Mouse (Mus musculus) bone marrow, adult 2 months (tissue): ENCODE measurements around the gene Ppp4r3a. TPM values are rescaled to one million over a fixed set of nuclear protein-coding genes. Genes with fewer than 3 reads are reported as not detected.
"Not testable (repeated sequence)": the region's sequence is repeated elsewhere in the genome, so short reads cannot be mapped to it uniquely, and the experiment has no call there.

Experiments
- H3K27ac ChIP-seq: fragments of 200-500 bp; 2 replicates; pipeline ENCODE4 v1.5.1; 2012; ENCODE audit warnings: low read depth, mild to moderate bottlenecking, control low read depth, inconsistent platforms, low read length; ENCODE audit not compliant: control insufficient read depth, poor library complexity, insufficient read depth
- H3K4me1 ChIP-seq: fragments of 200-500 bp; 2 replicates; pipeline ENCODE4 v1.6.1; 2011; ENCODE audit warnings: low read length; ENCODE audit not compliant: control insufficient read depth, insufficient read depth
- H3K4me3 ChIP-seq: fragments of 200-500 bp; replicated peaks from 2 replicates; pipeline ENCODE3; 2011; ENCODE audit warnings: mild to moderate bottlenecking, low read depth, low read length, control low read depth; ENCODE audit not compliant: control insufficient read depth
- CTCF ChIP-seq: fragments of 200-500 bp; IDR thresholded peaks from 2 replicates; pipeline ENCODE4 v1.5.1; 2011; ENCODE audit warnings: low read length, control low read depth; ENCODE audit not compliant: control insufficient read depth, insufficient read depth
- POLR2A ChIP-seq: fragments of 200-500 bp; IDR thresholded peaks from 2 replicates; pipeline ENCODE4 v1.6.1; 2011; ENCODE audit warnings: low read depth, mild to moderate bottlenecking, control low read depth, low read length, borderline replicate concordance; ENCODE audit not compliant: control insufficient read depth
- WGBS: fragments of 180-500 bp; shearing (Covaris S2); methylation state at CpG from one replicate; pipeline ENCODE4 v1.1.7; 2018; 5-methylcytosine and 5-hydroxymethylcytosine counted together
- polyA plus RNA-seq: library from polyadenylated mRNA; stranded (reverse); fragments of >200 nt; gene quantifications from 2 replicates; pipeline ENCODE4 v1.2.4, GENCODE M21; 2011; ENCODE audit warnings: low replicate concordance; ENCODE audit not compliant: missing spikeins, insufficient read depth, insufficient read length

Gene Ppp4r3a
- polyA plus RNA-seq, 1 experiment = 45.0 TPM

GRCm38 (mm10) chr12:101019031-101019430 lies 64.5 kb downstream of the Ppp4r3a start:
- TF ChIP-seq POLR2A (no peak), CTCF (no peak)
- Histone ChIP-seq H3K27ac (peak overlapping the region; percentile 27), H3K4me1 (peaks cover 36% of the 10 kb centered on the region), H3K4me3 (no peak overlapping the region)
- 82% methylated on average over 5 of the region's 5 CpGs for WGBS

- TF ChIP-seq POLR2A = no peak
- no peak for TF ChIP-seq CTCF
- 2% methylated on average over 6 of the region's 6 CpGs for WGBS
- H3K4me3 ChIP-seq = peak overlapping the region; percentile 46
- peaks cover 39% of the 10 kb centered on the region for H3K4me1 ChIP-seq
- peak overlapping the region; percentile 91 for H3K27ac ChIP-seq
Measured at GRCm38 (mm10) chr12:101017971-101018371, 65.5 kb downstream of the Ppp4r3a start.

GRCm38 (mm10) chr12:101016412-101016928 lies 67.0 kb downstream of the Ppp4r3a start:
- H3K27ac ChIP-seq = peak overlapping the region; percentile 91
- no peak for TF ChIP-seq CTCF
- TF ChIP-seq POLR2A = no peak
- H3K4me1 ChIP-seq = peaks cover 39% of the 10 kb centered on the region
- H3K4me3 ChIP-seq = no peak overlapping the region
- 43% methylated on average over 5 of the region's 5 CpGs for whole genome bisulfite sequencing

- 19% methylated on average over 4 of the region's 4 CpGs for WGBS
- Histone ChIP-seq H3K4me1 (peaks cover 39% of the 10 kb centered on the region), H3K27ac (peak overlapping the region; percentile 91), H3K4me3 (peak overlapping the region; percentile 62)
- TF ChIP-seq POLR2A (no peak), CTCF (no peak)
Measured at GRCm38 (mm10) chr12:101015926-101016325, 67.6 kb downstream of the Ppp4r3a start.

- TF ChIP-seq CTCF (no peak), POLR2A (no peak)
- WGBS = 62% methylated on average over 11 of the region's 11 CpGs
- H3K4me1 ChIP-seq = peaks cover 39% of the 10 kb centered on the region
- H3K4me3 ChIP-seq = peak overlapping the region; percentile 30
- peak overlapping the region; percentile 91 for H3K27ac ChIP-seq
Measured at GRCm38 (mm10) chr12:101015165-101015560, 68.3 kb downstream of the Ppp4r3a start.

- WGBS = 30% methylated on average over 10 of the region's 10 CpGs
- Histone ChIP-seq H3K4me3 (peak overlapping the region; percentile 32), H3K27ac (peak overlapping the region; percentile 91), H3K4me1 (peaks cover 38% of the 10 kb centered on the region)
- TF ChIP-seq CTCF (no peak), POLR2A (no peak)
Measured at GRCm38 (mm10) chr12:101014549-101015164, 68.8 kb downstream of the Ppp4r3a start.

GRCm38 (mm10) chr12:101013668-101014067 lies 69.8 kb downstream of the Ppp4r3a start:
- WGBS = 85% methylated on average over 9 of the region's 9 CpGs
- H3K4me1 ChIP-seq = peaks cover 32% of the 10 kb centered on the region
- not testable (repeated sequence) for H3K4me3 ChIP-seq, H3K27ac ChIP-seq

- 79% methylated on average over 8 of the region's 8 CpGs for WGBS
- Histone ChIP-seq H3K27ac (no peak overlapping the region), H3K4me3 (no peak overlapping the region), H3K4me1 (peaks cover 33% of the 10 kb centered on the region)
- TF ChIP-seq CTCF (no peak), POLR2A (no peak)
Measured at GRCm38 (mm10) chr12:101013078-101013665, 70.3 kb downstream of the Ppp4r3a start.
